Mouse (Mus musculus): ENCODE measurements around the gene Ppox. TPM values are rescaled to one million over a fixed set of nuclear protein-coding genes. Genes with fewer than 3 reads are reported as not detected.

Ppox gene
- polyA plus RNA-seq, 1 experiment from 2014 or later, result 175 TPM

- H3K4me1 ChIP-seq (replicated peaks), result peaks cover 65% of the 10 kb centered on the region
- no peak for ATAC-seq (ENCODE audit: low read depth)
Measured at GRCm38 (mm10) chr1:171285096-171285892, 4.3 kb upstream of the Ppox start.

GRCm38 (mm10) chr1:171284491-171284890, 3.5 kb upstream of the Ppox start:
- no peak for ATAC-seq (ENCODE audit: low read depth)
- 90% methylated on average over 15 of the region's 15 CpGs for WGBS (ENCODE audit: insufficient replicate concordance)
- Histone ChIP-seq H3K4me1 (replicated peaks) (peaks cover 71% of the 10 kb centered on the region), H3K4me3 (replicated peaks) (no peak overlapping the region), H3K4me2 (no peak overlapping the region), H3K9me3 (replicated peaks) (no peaks in the 10 kb centered on the region), H3K9ac (0 out of 2 replicates have a peak overlapping the region, but pooled peaks have one; percentile 22), H3K27me3 (no peaks in the 10 kb centered on the region), H3K36me3 (peaks cover 58% of the 10 kb centered on the region), H3K27ac (no peak overlapping the region)
- no peak for DNase-seq

More at GRCm38 (mm10) chr1:171285096-171285892, 4.3 kb upstream of the Ppox start:
- H3K4me2 ChIP-seq, result 0 out of 2 replicates have a peak overlapping the region, but pooled peaks have one; percentile 6
- H3K4me3 ChIP-seq (replicated peaks), result 0 out of 2 replicates have a peak overlapping the region, but pooled peaks have one; percentile 4
- DNase-seq, result no peak
- 77% methylated on average over 20 of the region's 20 CpGs for WGBS (ENCODE audit: insufficient replicate concordance)
- H3K27me3 ChIP-seq, result no peaks in the 10 kb centered on the region
- peaks cover 61% of the 10 kb centered on the region for H3K36me3 ChIP-seq
- H3K27ac ChIP-seq, result peak overlapping the region; percentile 30
- H3K9ac ChIP-seq, result peak overlapping the region; percentile 22; the same call in 1 of the 2 replicates
- no peaks in the 10 kb centered on the region for H3K9me3 ChIP-seq (replicated peaks)

- Histone ChIP-seq H3K27ac (peak overlapping the region; percentile 100), H3K4me1 (replicated peaks) (peaks cover 74% of the 10 kb centered on the region), H3K27me3 (no peaks in the 10 kb centered on the region), H3K9ac (0 out of 2 replicates have a peak overlapping the region, but pooled peaks have one; percentile 99), H3K4me2 (peak overlapping the region; percentile 90), H3K4me3 (replicated peaks) (peak overlapping the region; percentile 90; the same call in 1 of the 2 replicates), H3K9me3 (replicated peaks) (no peaks in the 10 kb centered on the region), H3K36me3 (peaks cover 58% of the 10 kb centered on the region)
- ATAC-seq (ENCODE audit: low read depth) (no peak), DNase-seq (no peak)
- 82% methylated on average over 18 of the region's 18 CpGs for WGBS (ENCODE audit: insufficient replicate concordance)
Measured at GRCm38 (mm10) chr1:171283188-171284160, 2.5 kb upstream of the Ppox start.

GRCm38 (mm10) chr1:171282086-171282805, 1.3 kb upstream of the Ppox start:
- Histone ChIP-seq H3K9me3 (replicated peaks) (no peaks in the 10 kb centered on the region), H3K4me1 (replicated peaks) (peaks cover 79% of the 10 kb centered on the region), H3K4me3 (replicated peaks) (peak overlapping the region; percentile 90), H3K27me3 (no peaks in the 10 kb centered on the region), H3K27ac (peak overlapping the region; percentile 100), H3K9ac (peak overlapping the region; percentile 99), H3K36me3 (peaks cover 68% of the 10 kb centered on the region), H3K4me2 (peak overlapping the region; percentile 90)
- 65% methylated on average over 18 of the region's 18 CpGs for WGBS (ENCODE audit: insufficient replicate concordance)
- DNase-seq (no peak), ATAC-seq (ENCODE audit: low read depth) (no peak)

- Histone ChIP-seq H3K27me3 (no peaks in the 10 kb centered on the region), H3K4me1 (replicated peaks) (peaks cover 79% of the 10 kb centered on the region), H3K27ac (peak overlapping the region; percentile 100), H3K36me3 (peaks cover 76% of the 10 kb centered on the region), H3K4me3 (replicated peaks) (peak overlapping the region; percentile 90), H3K9me3 (replicated peaks) (no peaks in the 10 kb centered on the region), H3K4me2 (peak overlapping the region; percentile 90), H3K9ac (peak overlapping the region; percentile 99)
- WGBS (ENCODE audit: insufficient replicate concordance), result under 1% methylated on average over 10 of the region's 10 CpGs
- DNase-seq, result peak; percentile 78
- peak; percentile 16 for ATAC-seq (ENCODE audit: low read depth)
Measured at GRCm38 (mm10) chr1:171281528-171281923, 540 bp upstream of the Ppox start.

GRCm38 (mm10) chr1:171280250-171280915, 603 bp downstream of the Ppox start:
- no peaks in the 10 kb centered on the region for H3K27me3 ChIP-seq
- no peak for DNase-seq
- peaks cover 77% of the 10 kb centered on the region for H3K36me3 ChIP-seq
- WGBS (ENCODE audit: insufficient replicate concordance), result 1% methylated on average over 25 of the region's 25 CpGs
- ATAC-seq (ENCODE audit: low read depth), result peak; percentile 55
- peak overlapping the region; percentile 100 for H3K27ac ChIP-seq
- H3K9ac ChIP-seq, result peak overlapping the region; percentile 99
- H3K4me3 ChIP-seq (replicated peaks), result peak overlapping the region; percentile 90
- no peaks in the 10 kb centered on the region for H3K9me3 ChIP-seq (replicated peaks)
- peaks cover 72% of the 10 kb centered on the region for H3K4me1 ChIP-seq (replicated peaks)
- H3K4me2 ChIP-seq, result peak overlapping the region; percentile 90

- Histone ChIP-seq H3K4me2 (peak overlapping the region; percentile 90), H3K9me3 (replicated peaks) (no peaks in the 10 kb centered on the region), H3K9ac (peak overlapping the region; percentile 99), H3K27me3 (no peaks in the 10 kb centered on the region), H3K4me1 (replicated peaks) (peaks cover 66% of the 10 kb centered on the region), H3K36me3 (peaks cover 78% of the 10 kb centered on the region), H3K27ac (peak overlapping the region; percentile 100), H3K4me3 (replicated peaks) (peak overlapping the region; percentile 90)
- DNase-seq (no peak), ATAC-seq (ENCODE audit: low read depth) (no peak)
- WGBS (ENCODE audit: insufficient replicate concordance), result 41% methylated on average over 5 of the region's 5 CpGs
Measured at GRCm38 (mm10) chr1:171279721-171280120, 1.3 kb downstream of the Ppox start.

GRCm38 (mm10) chr1:171279012-171279705, 1.8 kb downstream of the Ppox start:
- Histone ChIP-seq H3K9me3 (replicated peaks) (no peaks in the 10 kb centered on the region), H3K9ac (peak overlapping the region; percentile 99), H3K27ac (peak overlapping the region; percentile 100), H3K4me1 (replicated peaks) (peaks cover 67% of the 10 kb centered on the region), H3K4me3 (replicated peaks) (peak overlapping the region; percentile 90), H3K27me3 (no peaks in the 10 kb centered on the region), H3K4me2 (peak overlapping the region; percentile 90), H3K36me3 (peaks cover 78% of the 10 kb centered on the region)
- WGBS (ENCODE audit: insufficient replicate concordance), result 82% methylated on average over 14 of the region's 14 CpGs
- no peak for ATAC-seq (ENCODE audit: low read depth)
- no peak for DNase-seq

GRCm38 (mm10) chr1:171278436-171278835, 2.5 kb downstream of the Ppox start:
- H3K9me3 ChIP-seq (replicated peaks), result no peaks in the 10 kb centered on the region
- peak overlapping the region; percentile 99 for H3K9ac ChIP-seq
- WGBS (ENCODE audit: insufficient replicate concordance), result 94% methylated on average over 8 of the region's 8 CpGs
- DNase-seq, result no peak
- peak overlapping the region; percentile 90 for H3K4me2 ChIP-seq
- no peak for ATAC-seq (ENCODE audit: low read depth)
- H3K27me3 ChIP-seq, result no peaks in the 10 kb centered on the region
- peak overlapping the region; percentile 90 for H3K4me3 ChIP-seq (replicated peaks)
- H3K36me3 ChIP-seq, result peaks cover 78% of the 10 kb centered on the region
- H3K4me1 ChIP-seq (replicated peaks), result peaks cover 68% of the 10 kb centered on the region
- peak overlapping the region; percentile 100 for H3K27ac ChIP-seq

GRCm38 (mm10) chr1:171277736-171278135, 3.2 kb downstream of the Ppox start:
- H3K4me1 ChIP-seq (replicated peaks), result peaks cover 68% of the 10 kb centered on the region
- peaks cover 78% of the 10 kb centered on the region for H3K36me3 ChIP-seq
- DNase-seq, result no peak

More at GRCm38 (mm10) chr1:171277736-171278135, 3.2 kb downstream of the Ppox start:
- 86% methylated on average over 10 of the region's 10 CpGs for WGBS (ENCODE audit: insufficient replicate concordance)
- peak overlapping the region; percentile 90 for H3K4me2 ChIP-seq
- H3K27ac ChIP-seq, result peak overlapping the region; percentile 100
- peak overlapping the region; percentile 90 for H3K4me3 ChIP-seq (replicated peaks)
- peak overlapping the region; percentile 99 for H3K9ac ChIP-seq
- no peak for ATAC-seq (ENCODE audit: low read depth)
- no peaks in the 10 kb centered on the region for H3K9me3 ChIP-seq (replicated peaks)
- no peaks in the 10 kb centered on the region for H3K27me3 ChIP-seq

Data from liver, embryonic 13.5 days (tissue).